Mouse (Mus musculus) thymus, adult 2 months (tissue): ENCODE data around the gene Ctnnbip1.

Experiments
- CTCF ChIP-seq: fragments of 200-500 bp; IDR thresholded peaks from 2 replicates; pipeline ENCODE4 v1.5.1; 2012; ENCODE audit warnings: mild to moderate bottlenecking, control low read depth, low read length, moderate library complexity, borderline replicate concordance; ENCODE audit not compliant: control insufficient read depth, poor library complexity, insufficient read depth; ENCODE audit errors: extremely low read depth
- POLR2A ChIP-seq: fragments of 200-500 bp; IDR thresholded peaks from 2 replicates; pipeline ENCODE4 v1.6.1; 2012; ENCODE audit warnings: mild to moderate bottlenecking, low read length, control low read depth, moderate library complexity; ENCODE audit not compliant: control insufficient read depth, poor library complexity, insufficient read depth; ENCODE audit errors: extremely low read depth

DNA sequence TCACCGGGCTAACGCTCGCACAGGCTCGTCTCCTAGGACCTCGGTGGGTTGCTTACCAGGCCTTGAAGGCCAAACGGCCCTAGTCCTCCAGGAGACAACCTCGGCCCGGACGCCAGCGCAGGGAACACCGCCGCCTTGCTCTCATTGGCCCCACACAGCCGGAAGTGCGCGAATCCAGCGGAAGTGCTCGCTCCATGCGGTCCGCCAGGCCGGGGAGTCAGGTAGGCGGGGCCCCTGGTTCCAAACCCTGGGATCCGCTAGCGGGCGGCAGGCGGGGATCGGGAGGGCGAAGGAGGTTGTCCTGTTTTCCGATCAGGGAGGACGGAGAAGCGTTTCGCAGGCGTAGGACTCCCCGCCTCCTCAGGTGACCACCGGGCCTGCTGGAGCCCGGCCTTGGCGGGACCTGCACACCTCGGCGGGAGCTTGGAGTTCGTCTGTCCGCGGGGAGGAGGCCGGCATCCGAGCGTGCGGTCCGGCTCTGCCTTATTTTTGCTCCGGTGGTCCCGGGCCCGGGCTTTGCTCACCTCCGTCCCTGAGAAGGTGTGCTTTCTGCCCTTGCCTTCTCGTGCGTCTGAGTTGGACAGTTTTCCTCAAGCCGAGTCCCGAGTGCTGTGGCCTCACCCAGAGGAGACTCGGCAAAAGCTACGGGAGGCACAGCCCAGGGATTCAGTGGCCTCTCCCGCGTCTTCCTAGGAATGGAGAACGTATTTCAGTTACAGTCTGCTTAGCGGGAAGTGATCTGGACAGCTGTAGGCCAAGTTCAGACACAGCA lies 32.8 kb upstream of the Ctnnbip1 start, which contains the start of the genes Nmnat1 and Lzic:
- TF ChIP-seq POLR2A (peak; percentile 51; the same call in 1 of the 2 replicates), CTCF (no peak)
